ENCODE assay signal across 25 mouse cellular contexts in the genomic region with DNA sequence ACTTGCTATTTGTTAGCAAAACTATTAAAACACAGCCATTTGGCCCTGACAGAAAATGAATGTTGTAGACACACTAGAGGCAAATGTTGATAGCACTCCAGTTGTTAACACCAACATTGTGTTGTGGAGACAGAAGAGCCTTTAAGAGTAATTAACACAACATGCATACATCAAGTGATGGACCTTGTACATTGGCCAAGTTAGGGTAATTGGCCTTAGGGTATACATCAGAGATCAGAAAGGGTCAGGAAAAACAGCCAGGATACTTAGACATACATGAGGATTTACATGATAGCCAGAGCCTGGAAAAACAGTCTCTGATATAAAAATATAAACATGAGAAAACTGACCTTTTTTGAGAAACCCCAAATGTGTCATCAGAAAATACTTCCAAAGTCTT.
"Had no signal": no experiment of that assay in that cellular context is flagged by ENCODE, and none has a peak within 500 bp of the region (broad histone marks: within the 10 kb centered on the region; RNA-seq: fewer than 3 reads in every experiment).

No protein-coding gene starts in this region.

- DNase-seq: gastrocnemius, adult 2 months; gastrocnemius, postnatal 10 days; gastrocnemius, postnatal 25 days; heart, adult 18-20 months; heart, postnatal 10 days; heart, postnatal 4 days; kidney, adult 2 months; kidney, postnatal 14 days; liver; liver, embryonic 13.5 days had no signal

- ATAC-seq: hindbrain, embryonic 16.5 days; inflammation-experienced regulatory T-cells, adult 6 months; intestine, embryonic 15.5 days; intestine, postnatal 0 days had no signal

- H3K4me3 ChIP-seq: gastrocnemius, adult 2 months; heart, embryonic 10.5 days; heart, embryonic 12.5 days; hindbrain, embryonic 10.5 days; hindbrain, embryonic 12.5 days; intestine, embryonic 15.5 days; layer of hippocampus, adult 2 months; left cerebral cortex, adult 2 months; limb, embryonic 10.5 days; limb, embryonic 12.5 days; liver, embryonic 13.5 days; liver, embryonic 15.5 days had no signal

- H3K27ac ChIP-seq: gastrocnemius, adult 2 months; heart, embryonic 10.5 days; hindbrain, embryonic 10.5 days; hindbrain, embryonic 12.5 days; hindbrain, embryonic 14.5 days; intestine, embryonic 15.5 days; layer of hippocampus, adult 2 months; left cerebral cortex, adult 2 months; limb, embryonic 10.5 days; limb, embryonic 12.5 days; liver, embryonic 13.5 days; liver, embryonic 15.5 days had no signal

- H3K4me1 ChIP-seq: heart, embryonic 12.5 days; hindbrain, embryonic 12.5 days; intestine, embryonic 15.5 days; liver, embryonic 13.5 days; liver, embryonic 15.5 days had no signal

- H3K9me3 ChIP-seq: heart, embryonic 10.5 days; heart, embryonic 12.5 days; hindbrain, embryonic 10.5 days; hindbrain, embryonic 12.5 days; intestine, embryonic 15.5 days; limb, embryonic 10.5 days; limb, embryonic 12.5 days; liver, embryonic 13.5 days; liver, embryonic 15.5 days had no signal

- H3K4me2 ChIP-seq: heart, embryonic 12.5 days; hindbrain, embryonic 12.5 days; hindbrain, embryonic 14.5 days; intestine, embryonic 15.5 days; liver, embryonic 11.5 days; liver, embryonic 13.5 days; liver, embryonic 15.5 days had no signal

- H3K27me3 ChIP-seq: heart, embryonic 12.5 days; hindbrain, embryonic 12.5 days; intestine, embryonic 15.5 days; limb, embryonic 12.5 days; liver, embryonic 13.5 days; liver, embryonic 15.5 days had no signal

- H3K9ac ChIP-seq: heart, embryonic 12.5 days; hindbrain, embryonic 12.5 days; hindbrain, embryonic 14.5 days; intestine, embryonic 15.5 days; limb, embryonic 12.5 days; liver, embryonic 13.5 days; liver, embryonic 15.5 days had no signal

- H3K36me3 ChIP-seq: heart, embryonic 10.5 days; heart, embryonic 12.5 days; hindbrain, embryonic 10.5 days; hindbrain, embryonic 12.5 days; intestine, embryonic 15.5 days; limb, embryonic 10.5 days; limb, embryonic 12.5 days; liver, embryonic 13.5 days; liver, embryonic 15.5 days had no signal
